Mouse (Mus musculus): ENCODE results near the gene Agtpbp1. TPM values are rescaled to one million over a fixed set of nuclear protein-coding genes. Genes with fewer than 3 reads are reported as not detected.

Gene Agtpbp1
- polyA plus RNA-seq, 1 experiment, result 13.5 TPM

DNA sequence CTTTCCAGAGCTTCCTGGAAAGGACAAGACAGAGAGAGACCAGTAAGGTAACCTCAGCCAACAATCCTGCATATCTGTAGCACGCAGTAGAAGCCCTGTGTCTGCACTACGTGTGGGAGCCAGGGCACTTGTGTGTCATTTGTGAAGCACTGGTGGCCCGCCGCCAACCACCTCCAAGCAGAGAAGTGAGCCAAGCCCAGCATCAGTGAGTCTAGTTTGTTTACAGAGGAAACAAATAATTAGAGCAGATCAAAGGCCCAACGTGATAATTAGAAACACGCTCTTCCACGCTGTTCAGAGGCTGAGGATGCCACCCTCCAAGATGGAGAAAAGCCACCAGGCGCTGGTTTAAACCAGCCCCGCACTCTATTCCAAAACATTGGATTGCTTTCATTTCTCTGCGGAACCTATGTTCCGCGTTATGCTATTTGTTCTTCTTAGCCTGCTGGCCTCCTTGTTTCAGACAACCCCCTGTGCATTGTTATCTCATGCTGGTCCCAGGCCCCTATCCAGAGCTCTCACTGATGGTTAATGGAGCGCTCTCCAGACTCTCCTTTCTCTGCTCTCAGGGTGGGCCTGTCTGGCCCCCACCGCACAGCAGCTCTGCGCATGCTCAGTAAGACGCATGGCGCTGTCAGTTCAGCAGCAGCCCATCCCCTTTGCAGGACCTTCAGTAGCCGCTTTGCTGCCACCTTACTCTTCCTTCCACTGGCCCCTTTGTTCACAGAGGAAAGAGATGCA is 153.7 kb downstream of the Agtpbp1 start:
- H3K4me1 ChIP-seq (replicated peaks; ENCODE audit: control insufficient read depth, insufficient read depth, low read length), result no peaks in the 10 kb centered on the region
- no peak for DNase-seq
- H3K27ac ChIP-seq (ENCODE audit: control insufficient read depth, insufficient read depth, low read length), result no peak overlapping the region
- TF ChIP-seq POLR2A (IDR thresholded peaks at IDR 0.05; ENCODE audit: control insufficient read depth, extremely low read depth, insufficient read depth, low read length, poor library complexity) (no peak), CTCF (IDR thresholded peaks at IDR 0.05; ENCODE audit: borderline replicate concordance, control insufficient read depth, extremely low read depth, insufficient read depth, low read length, poor library complexity) (no peak)
- H3K27me3 ChIP-seq (ENCODE audit: control insufficient read depth, insufficient read depth, low read length), result no peaks in the 10 kb centered on the region
- no peaks in the 10 kb centered on the region for H3K36me3 ChIP-seq (ENCODE audit: control insufficient read depth, insufficient read depth, low read length)
- 93% methylated on average over 18 of the region's 18 CpGs for WGBS
- no peak overlapping the region for H3K4me3 ChIP-seq (ENCODE audit: control insufficient read depth, insufficient read depth, low read length)

DNA sequence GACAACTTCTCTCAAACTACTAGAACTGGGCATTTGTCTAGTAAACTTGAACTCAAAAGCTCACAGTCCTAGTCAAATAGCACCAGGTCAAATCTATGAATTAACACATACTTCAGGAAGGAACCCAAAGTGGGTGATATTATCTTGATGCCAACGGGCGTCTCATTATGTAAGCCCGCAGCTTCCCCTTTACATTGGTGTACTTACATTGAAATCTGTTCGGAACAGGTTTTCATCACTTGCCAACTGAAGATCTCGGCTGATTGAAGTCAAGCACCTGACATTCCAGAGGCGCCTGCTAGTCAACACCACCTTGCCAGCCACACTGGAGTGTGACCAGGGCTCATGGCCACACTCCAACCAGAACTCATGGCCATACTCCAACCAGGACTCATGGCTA is 155.7 kb downstream of the Agtpbp1 start:
- WGBS, result 31% methylated on average over 6 of the region's 6 CpGs
- no peak overlapping the region for H3K27ac ChIP-seq (ENCODE audit: control insufficient read depth, insufficient read depth, low read length)
- no peaks in the 10 kb centered on the region for H3K36me3 ChIP-seq (ENCODE audit: control insufficient read depth, insufficient read depth, low read length)
- H3K27me3 ChIP-seq (ENCODE audit: control insufficient read depth, insufficient read depth, low read length), result no peaks in the 10 kb centered on the region
- no peak overlapping the region for H3K4me3 ChIP-seq (ENCODE audit: control insufficient read depth, insufficient read depth, low read length)
- DNase-seq, result no peak
- no peaks in the 10 kb centered on the region for H3K4me1 ChIP-seq (replicated peaks; ENCODE audit: control insufficient read depth, insufficient read depth, low read length)
- no peak for TF ChIP-seq POLR2A (IDR thresholded peaks at IDR 0.05; ENCODE audit: control insufficient read depth, extremely low read depth, insufficient read depth, low read length, poor library complexity)
- no peak for TF ChIP-seq CTCF (IDR thresholded peaks at IDR 0.05; ENCODE audit: borderline replicate concordance, control insufficient read depth, extremely low read depth, insufficient read depth, low read length, poor library complexity)

DNA sequence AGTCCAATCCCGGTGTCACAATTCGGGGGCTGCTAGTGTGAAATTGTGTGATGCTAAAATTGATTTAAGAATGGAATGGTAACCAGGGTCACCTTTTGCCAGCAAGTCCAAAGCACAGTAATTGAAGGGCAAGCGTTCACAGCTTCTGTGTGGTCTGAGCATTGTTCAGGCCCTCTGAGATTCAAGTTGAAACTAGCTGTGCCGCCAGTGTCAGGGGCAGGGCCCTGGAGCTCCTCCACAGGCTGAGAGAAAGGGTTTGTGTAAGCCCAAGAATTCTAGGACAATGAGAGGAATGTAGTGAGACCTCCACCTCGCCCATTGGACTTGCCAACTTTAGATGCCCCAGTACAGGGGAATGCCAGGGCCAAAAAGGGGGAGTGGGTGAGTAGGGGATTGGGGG is 161.2 kb downstream of the Agtpbp1 start:
- H3K4me3 ChIP-seq (ENCODE audit: control insufficient read depth, insufficient read depth, low read length), result no peak overlapping the region
- no peaks in the 10 kb centered on the region for H3K36me3 ChIP-seq (ENCODE audit: control insufficient read depth, insufficient read depth, low read length)
- TF ChIP-seq CTCF (IDR thresholded peaks at IDR 0.05; ENCODE audit: borderline replicate concordance, control insufficient read depth, extremely low read depth, insufficient read depth, low read length, poor library complexity) (no peak), POLR2A (IDR thresholded peaks at IDR 0.05; ENCODE audit: control insufficient read depth, extremely low read depth, insufficient read depth, low read length, poor library complexity) (no peak)
- no peak for DNase-seq
- no peak overlapping the region for H3K27ac ChIP-seq (ENCODE audit: control insufficient read depth, insufficient read depth, low read length)
- no peaks in the 10 kb centered on the region for H3K27me3 ChIP-seq (ENCODE audit: control insufficient read depth, insufficient read depth, low read length)
- 0 out of 2 replicates have a peak, but pooled peaks cover 2% of the 10 kb centered on the region for H3K4me1 ChIP-seq (replicated peaks; ENCODE audit: control insufficient read depth, insufficient read depth, low read length)
- WGBS, result 95% methylated on average over 5 of the region's 5 CpGs

DNA sequence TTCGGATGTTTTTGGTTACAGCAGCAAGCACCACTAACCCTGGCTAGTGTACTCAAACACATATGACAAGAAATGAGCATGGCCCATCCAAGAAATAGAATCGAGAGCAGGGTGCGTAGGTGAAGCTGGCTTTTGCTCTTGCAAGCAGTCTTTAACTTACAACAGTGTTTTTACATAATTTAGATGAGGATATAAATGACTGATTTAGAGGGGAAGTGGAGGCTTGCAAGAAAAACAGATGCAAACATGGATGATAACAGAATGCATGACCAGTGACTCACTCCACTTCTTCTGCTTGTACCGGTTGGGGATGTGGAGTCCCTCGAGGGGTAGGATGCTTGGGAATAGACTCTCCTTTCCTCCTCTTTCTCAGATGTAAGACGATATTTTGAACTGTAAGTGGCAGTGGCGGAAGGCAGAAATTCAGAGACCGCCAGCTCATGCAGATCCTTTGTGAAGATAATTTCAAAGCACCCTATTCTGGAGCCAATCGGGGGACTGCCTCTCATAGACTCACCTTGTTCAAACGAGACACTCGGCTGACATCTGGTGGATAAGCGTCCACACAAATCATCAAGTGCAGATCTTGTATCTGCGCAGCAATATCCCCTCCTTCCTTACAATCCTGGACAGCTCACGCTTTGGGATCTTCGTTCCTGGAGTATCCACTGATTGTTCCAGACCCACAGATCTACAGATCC is 168.3 kb downstream of the Agtpbp1 start:
- no peaks in the 10 kb centered on the region for H3K4me1 ChIP-seq (replicated peaks; ENCODE audit: control insufficient read depth, insufficient read depth, low read length)
- WGBS, result 86% methylated on average over 15 of the region's 15 CpGs
- TF ChIP-seq POLR2A (IDR thresholded peaks at IDR 0.05; ENCODE audit: control insufficient read depth, extremely low read depth, insufficient read depth, low read length, poor library complexity) (no peak), CTCF (IDR thresholded peaks at IDR 0.05; ENCODE audit: borderline replicate concordance, control insufficient read depth, extremely low read depth, insufficient read depth, low read length, poor library complexity) (no peak)
- H3K27ac ChIP-seq (ENCODE audit: control insufficient read depth, insufficient read depth, low read length), result no peak overlapping the region
- DNase-seq, result no peak
- H3K27me3 ChIP-seq (ENCODE audit: control insufficient read depth, insufficient read depth, low read length), result no peaks in the 10 kb centered on the region
- no peaks in the 10 kb centered on the region for H3K36me3 ChIP-seq (ENCODE audit: control insufficient read depth, insufficient read depth, low read length)
- H3K4me3 ChIP-seq (ENCODE audit: control insufficient read depth, insufficient read depth, low read length), result no peak overlapping the region

DNA sequence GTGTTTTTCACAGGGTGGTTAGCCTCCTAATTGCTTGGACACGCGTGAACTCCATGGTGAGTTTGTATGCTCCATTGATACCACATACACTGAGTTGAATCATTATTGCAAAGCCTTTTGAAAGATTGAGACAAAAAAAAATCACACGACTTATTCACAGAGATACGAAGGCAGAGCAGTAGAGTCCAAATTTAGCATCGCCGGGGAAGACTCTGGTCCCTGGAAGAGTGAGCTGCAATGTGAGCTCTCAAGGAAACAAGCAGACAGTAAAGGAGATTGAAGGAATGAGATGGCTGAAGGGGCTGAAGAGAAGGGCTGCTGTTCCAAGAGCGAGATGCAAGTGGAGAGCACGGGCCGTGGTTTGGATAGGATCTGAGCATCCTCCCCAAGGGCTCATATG is 171.1 kb downstream of the Agtpbp1 start:
- Histone ChIP-seq H3K4me1 (replicated peaks; ENCODE audit: control insufficient read depth, insufficient read depth, low read length) (no peaks in the 10 kb centered on the region), H3K27me3 (ENCODE audit: control insufficient read depth, insufficient read depth, low read length) (no peaks in the 10 kb centered on the region), H3K4me3 (ENCODE audit: control insufficient read depth, insufficient read depth, low read length) (no peak overlapping the region), H3K27ac (ENCODE audit: control insufficient read depth, insufficient read depth, low read length) (no peak overlapping the region), H3K36me3 (ENCODE audit: control insufficient read depth, insufficient read depth, low read length) (no peaks in the 10 kb centered on the region)
- 97% methylated on average over 9 of the region's 9 CpGs for WGBS
- no peak for TF ChIP-seq POLR2A (IDR thresholded peaks at IDR 0.05; ENCODE audit: control insufficient read depth, extremely low read depth, insufficient read depth, low read length, poor library complexity)
- TF ChIP-seq CTCF (IDR thresholded peaks at IDR 0.05; ENCODE audit: borderline replicate concordance, control insufficient read depth, extremely low read depth, insufficient read depth, low read length, poor library complexity), result no peak
- no peak for DNase-seq

DNA sequence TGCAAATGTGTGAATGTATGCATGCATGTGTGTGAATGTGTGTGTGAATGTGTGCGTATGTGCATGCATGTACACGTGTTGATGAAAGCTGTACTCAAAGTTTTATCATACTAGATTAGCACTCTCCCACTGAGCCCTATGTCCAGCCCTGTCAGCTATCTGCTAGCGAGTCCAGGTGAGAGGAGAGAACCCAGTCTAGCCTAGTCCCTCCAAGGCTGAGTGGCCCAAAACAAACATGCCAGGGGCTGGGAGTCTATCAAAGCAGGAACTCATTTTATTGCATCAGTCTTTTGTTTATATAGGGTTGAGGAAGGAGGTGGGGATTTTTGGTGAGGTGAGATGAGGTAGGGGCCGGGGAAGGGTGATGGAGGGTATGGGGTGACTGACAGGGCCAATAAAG is 172.4 kb downstream of the Agtpbp1 start:
- Histone ChIP-seq H3K27ac (ENCODE audit: control insufficient read depth, insufficient read depth, low read length) (no peak overlapping the region), H3K36me3 (ENCODE audit: control insufficient read depth, insufficient read depth, low read length) (no peaks in the 10 kb centered on the region), H3K4me1 (replicated peaks; ENCODE audit: control insufficient read depth, insufficient read depth, low read length) (no peaks in the 10 kb centered on the region), H3K27me3 (ENCODE audit: control insufficient read depth, insufficient read depth, low read length) (no peaks in the 10 kb centered on the region), H3K4me3 (ENCODE audit: control insufficient read depth, insufficient read depth, low read length) (no peak overlapping the region)
- no peak for DNase-seq
- 98% methylated on average over 4 of the region's 4 CpGs for WGBS
- TF ChIP-seq CTCF (IDR thresholded peaks at IDR 0.05; ENCODE audit: borderline replicate concordance, control insufficient read depth, extremely low read depth, insufficient read depth, low read length, poor library complexity), result no peak
- no peak for TF ChIP-seq POLR2A (IDR thresholded peaks at IDR 0.05; ENCODE audit: control insufficient read depth, extremely low read depth, insufficient read depth, low read length, poor library complexity)
